Mouse (Mus musculus): ENCODE results near the gene Hnrnpc.

Gene Hnrnpc

DNA sequence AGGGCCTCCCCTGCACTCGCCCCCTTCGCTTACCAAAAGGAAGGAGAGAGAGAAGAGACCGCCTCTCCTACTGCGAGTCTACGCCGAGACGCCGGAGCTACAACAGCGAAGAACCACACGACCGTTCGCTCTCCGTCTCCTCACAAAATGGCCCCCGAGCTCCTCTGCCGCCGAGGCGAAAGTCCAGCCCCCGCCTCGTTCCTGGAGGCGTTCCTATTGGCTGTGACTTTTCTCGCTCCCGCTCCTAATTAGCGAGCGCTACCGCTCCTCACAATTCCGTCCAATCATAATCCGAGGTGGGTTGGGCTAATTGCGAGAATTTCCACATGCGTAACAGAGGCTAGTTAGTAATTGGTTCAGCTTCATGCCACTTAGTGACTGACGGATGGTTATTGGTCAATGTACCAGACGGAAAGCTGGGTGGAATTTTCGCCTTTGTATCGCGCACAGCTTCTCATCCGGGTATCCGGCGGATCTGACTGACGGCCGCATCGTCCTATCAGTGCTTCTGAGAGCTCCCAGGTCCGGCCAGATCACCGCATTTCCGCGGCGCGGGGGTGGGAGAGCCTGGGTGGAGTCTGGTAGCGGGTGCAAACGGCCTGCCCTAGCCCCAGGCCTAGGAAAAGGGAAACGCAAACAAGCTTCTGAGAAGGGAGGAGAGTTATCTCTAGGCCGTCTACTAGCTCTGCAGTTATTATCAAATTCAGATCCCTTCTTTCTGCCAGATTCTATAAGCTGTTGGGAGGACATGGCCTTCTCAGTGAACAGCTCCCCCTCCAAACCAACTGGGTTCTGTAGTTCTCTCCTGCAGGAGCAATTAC lies at the start of gene Hnrnpc:
Gene Hnrnpc, minus strand, starts transcription at position 173 of the 821 bp plus-strand sequence.
- in situ Hi-C loops (cut with MboI, MseI) = no loop called here

DNA sequence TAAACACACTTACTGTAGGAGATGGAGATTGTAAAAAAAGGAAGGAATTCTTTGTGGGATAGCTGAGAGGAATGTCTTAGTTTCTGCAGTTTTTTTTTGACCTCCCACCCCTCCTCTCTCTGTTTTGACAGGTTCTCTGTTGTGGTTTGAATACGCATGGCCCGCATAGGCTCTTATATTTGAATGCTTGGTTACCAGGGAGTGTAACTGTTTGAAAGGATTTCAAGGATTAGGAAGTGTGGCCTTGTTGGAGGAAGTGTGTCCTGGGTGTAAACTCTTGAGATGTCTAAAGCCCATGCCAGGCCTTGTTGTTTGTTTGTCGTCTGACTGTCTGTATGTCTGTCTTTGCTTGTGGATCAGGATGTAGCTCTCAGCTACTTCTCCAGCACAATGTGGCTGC lies 48.8 kb upstream of the Hnrnpc start:
- in situ Hi-C loops (cut with MboI, MseI) = no loop called here

DNA sequence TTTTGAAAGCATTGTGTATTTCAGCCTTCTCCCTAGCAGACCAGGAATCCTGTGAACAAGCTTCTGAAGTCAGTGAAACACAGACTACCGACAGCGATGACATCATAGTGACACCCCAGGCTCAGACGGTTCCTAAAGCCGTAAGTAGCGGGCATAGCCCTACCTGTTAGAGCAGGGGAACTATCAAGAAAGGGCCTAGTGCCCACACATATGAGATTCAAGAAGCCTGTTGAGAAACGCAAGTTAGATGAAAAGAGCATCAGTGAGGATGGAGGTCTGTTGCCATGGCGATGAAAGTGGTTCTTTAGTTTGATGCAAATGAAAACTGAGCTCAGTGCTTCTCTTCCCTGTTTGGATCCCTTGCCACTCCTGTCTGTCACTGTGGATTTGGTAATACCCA lies 48.4 kb upstream of the Hnrnpc start:
- in situ Hi-C loops (cut with MboI, MseI) = no loop called here

DNA sequence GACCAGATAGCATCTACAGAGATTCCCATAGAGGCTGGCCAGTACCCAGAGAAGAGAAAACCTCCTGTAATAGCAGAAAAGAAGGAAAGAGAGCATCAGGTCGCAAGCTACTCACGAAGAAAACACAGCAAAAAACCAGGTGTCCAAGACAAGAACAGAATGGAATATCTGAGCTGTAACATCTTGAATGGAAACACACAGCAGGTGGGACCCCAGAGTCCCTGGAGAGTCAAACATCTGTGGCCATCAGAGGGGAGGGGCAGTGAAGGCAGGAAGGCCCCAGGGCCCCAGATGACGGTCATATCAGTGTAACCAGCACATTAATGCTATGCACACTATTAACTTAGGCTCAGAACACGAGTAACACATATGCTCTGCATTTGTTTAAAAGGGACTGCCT lies 46.1 kb upstream of the Hnrnpc start:
- in situ Hi-C loops (cut with MboI, MseI) = loop anchor here (25.0 kb wide), 1 partner anchor 387 kb away; no protein-coding TSS in a partner anchor

DNA sequence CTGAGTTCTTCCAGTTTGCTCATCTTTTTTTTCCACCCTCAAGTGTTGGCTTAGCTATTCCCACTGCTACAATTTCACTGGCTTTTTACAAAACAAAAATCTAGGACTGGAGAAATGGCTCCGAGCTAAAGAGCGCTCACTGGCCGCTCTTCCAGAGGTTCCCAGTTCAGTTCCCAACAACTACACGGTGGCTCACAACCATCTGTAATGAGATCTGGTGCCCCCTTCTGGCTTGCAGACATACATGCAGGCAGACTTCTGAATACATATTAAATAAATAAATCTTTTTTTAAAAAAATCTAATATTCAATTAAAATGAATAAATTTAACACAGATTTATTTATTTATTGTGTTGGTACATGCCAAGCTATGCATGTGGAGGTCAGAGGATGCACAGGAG lies 42.7 kb upstream of the Hnrnpc start:
- in situ Hi-C loops (cut with MboI, MseI) = loop anchor here (25.0 kb wide), 1 partner anchor 391 kb away; no protein-coding TSS in a partner anchor

DNA sequence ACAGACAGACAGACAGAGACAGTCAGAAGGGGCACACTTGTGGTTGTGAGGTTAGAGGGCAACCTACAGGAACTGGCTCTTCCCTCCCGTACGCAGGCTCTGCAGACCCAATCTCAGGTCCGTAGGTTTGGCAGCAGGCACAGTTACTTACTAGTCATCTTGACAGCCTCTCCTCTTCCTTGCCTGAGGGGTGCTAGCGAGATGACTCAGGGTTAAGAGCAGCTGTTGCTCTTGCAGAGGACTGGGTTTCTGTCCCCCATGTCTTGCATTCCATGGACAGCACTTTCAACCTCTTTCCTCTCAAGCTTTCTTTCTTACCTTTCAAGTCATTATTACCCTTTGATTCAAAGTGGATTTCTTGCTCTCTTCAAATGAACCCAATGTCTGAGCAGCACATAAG lies 40.3 kb upstream of the Hnrnpc start:
- in situ Hi-C loops (cut with MboI, MseI) = loop anchor here (25.0 kb wide), 1 partner anchor 393 kb away; no protein-coding TSS in a partner anchor

DNA sequence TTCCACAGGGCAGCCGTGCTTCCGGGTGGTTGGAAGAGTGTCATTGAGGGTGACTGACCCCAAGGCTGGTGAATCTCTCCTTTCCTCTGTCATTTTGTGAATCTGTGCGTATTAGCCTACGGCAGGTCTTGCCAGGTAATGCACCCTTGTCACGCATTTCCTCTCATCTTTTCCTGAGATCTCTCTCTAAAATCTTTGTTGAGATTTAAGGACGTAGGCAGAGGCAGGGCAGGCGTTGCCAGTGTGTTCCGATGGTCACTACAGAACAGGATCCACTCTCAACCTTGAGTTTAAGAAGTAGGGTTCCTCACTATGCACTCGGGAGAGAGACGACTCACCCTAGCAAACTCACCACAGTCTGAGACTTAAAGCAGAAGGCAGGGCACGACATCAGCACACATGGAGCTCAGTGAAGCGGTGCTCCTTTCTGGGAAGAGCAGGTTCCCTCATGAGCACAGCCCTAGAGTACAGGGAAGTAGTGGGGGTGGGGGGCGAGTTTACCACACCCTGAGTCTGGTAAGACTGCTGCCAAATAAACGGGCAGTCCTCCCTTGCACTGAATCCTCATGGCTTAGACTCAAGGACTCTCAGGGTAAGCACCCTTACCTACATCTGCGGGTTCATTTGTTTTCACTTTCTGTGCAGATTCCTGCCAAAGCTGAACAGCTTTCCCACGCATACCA lies 37.8 kb upstream of the Hnrnpc start:
- in situ Hi-C loops (cut with MboI, MseI) = loop anchor here (25.0 kb wide), 1 partner anchor 396 kb away; no protein-coding TSS in a partner anchor

DNA sequence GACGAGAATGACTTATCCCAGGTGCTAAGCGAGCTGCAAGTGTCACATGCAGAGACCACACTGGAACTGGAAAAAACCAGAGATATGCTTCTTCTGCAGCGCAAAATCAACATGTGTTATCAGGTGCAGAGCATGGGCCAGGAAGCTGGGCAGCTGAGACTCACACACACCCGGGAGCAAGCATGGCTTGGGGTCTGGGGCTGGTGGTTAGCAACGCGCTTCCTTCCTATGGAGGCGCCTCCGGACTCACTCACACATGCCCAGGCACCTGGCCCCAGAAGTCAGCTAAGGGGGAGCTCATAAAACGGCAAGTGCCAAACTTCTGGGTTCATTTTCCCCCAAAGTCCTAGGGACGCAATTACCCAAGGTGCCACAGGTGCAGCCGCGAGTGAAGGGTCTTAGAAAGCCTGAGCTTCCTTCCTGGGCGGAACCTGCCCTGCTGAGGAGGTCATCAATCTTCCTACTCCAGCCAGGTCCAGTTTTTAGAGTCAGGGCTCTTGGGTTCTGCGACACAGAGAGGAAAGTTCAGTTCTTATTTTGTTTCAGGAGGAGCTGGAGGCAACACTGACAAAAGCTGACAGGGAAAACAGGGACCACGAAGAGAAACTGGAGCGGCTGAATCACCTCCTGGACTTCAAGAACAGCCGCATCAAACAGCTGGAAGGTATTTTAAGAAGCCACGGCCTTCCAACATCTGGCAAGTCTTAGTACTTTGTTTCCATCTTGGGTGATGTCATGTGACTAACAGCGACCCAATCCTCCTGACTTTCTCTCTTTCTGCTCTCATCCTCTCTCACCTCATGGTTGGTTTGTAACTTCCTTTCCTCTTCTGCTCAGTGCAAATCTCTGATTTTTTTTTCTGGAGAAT lies 37.0 kb upstream of the Hnrnpc start:
- in situ Hi-C loops (cut with MboI, MseI) = loop anchor here (25.0 kb wide), 1 partner anchor 396 kb away; no protein-coding TSS in a partner anchor

DNA sequence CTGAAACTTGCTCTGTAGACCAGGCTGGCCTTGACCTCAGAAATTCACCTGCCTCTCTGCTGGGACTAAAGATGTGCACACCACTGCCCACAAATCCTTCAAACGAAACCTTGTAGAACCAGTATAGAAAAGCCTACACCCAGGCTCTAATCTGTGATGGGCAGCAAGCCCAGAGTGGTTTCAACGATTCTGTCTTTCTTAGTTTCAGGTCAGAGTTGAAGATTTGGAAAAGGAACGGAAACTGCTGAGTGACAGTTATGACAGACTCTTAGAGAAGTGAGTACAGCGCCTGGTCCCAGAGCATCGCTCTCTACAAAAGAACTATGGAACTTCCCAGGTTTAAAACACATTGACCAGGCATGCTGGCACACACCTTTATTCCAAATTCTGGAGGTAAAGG lies 29.8 kb upstream of the Hnrnpc start:
- in situ Hi-C loops (cut with MboI, MseI) = loop anchor here (5.0 to 25.0 kb wide), 2 partner anchors 86 to 404 kb away; no protein-coding TSS in a partner anchor

DNA sequence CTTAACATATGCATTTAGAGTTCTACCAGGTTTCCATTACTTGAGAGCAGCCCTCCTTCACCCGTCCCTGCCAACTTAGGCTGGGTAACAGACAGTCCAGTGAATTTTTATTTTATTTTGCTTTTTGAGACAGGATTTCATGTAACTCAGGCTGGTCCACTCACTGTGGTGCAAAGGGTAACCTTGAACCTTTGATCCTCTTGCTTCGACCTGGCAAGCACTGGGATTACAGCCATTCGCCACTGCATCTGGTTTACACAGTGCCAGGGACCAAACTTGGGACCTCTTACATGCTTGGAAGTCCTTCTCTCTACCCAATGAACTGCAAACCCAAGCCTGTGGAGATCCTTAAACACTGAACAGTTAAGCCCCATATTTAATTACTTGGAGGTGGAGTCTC lies 20.8 kb upstream of the Hnrnpc start:
- in situ Hi-C loops (cut with MboI, MseI) = loop anchor here (25.0 kb wide), 1 partner anchor 413 kb away; no protein-coding TSS in a partner anchor

DNA sequence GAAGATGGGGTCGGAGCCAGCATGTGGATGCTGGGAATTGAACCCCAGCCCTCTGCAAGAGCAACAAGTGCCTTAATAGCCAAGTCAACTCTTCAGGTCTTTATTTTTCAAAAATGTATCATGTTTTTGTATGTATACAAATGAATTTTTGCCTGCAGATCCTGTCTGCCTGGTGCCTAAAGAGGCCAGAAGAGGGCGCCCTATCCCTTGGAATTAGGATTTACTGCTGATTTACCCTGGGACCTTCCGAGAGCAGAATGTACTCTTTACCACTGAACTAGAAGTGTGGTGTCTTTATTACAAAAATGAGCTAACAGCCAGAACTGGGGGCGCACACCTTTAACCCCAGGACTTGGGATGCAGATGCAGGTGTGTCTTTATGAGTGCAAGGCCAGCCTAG lies 20.1 kb upstream of the Hnrnpc start:
- in situ Hi-C loops (cut with MboI, MseI) = no loop called here

DNA sequence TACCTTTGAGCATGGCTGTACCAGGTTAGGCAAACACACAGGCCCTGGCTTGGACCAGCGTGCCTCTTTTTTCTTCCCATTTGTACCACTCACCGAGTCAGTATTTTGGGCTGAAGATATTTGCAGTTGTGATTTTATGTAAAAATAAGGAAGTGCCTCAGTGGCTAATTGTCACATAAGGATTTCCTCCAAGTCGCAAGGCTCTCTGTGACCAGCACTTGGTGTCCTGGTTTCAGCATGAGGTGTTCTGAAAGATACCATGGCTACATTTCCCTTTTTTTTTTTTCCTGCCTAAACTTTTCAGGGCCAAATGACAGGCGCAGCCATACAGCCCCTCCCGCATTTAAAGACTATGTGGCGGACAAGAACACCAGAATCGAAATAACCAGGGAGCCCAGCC lies 16.3 kb upstream of the Hnrnpc start:
- in situ Hi-C loops (cut with MboI, MseI) = no loop called here

DNA sequence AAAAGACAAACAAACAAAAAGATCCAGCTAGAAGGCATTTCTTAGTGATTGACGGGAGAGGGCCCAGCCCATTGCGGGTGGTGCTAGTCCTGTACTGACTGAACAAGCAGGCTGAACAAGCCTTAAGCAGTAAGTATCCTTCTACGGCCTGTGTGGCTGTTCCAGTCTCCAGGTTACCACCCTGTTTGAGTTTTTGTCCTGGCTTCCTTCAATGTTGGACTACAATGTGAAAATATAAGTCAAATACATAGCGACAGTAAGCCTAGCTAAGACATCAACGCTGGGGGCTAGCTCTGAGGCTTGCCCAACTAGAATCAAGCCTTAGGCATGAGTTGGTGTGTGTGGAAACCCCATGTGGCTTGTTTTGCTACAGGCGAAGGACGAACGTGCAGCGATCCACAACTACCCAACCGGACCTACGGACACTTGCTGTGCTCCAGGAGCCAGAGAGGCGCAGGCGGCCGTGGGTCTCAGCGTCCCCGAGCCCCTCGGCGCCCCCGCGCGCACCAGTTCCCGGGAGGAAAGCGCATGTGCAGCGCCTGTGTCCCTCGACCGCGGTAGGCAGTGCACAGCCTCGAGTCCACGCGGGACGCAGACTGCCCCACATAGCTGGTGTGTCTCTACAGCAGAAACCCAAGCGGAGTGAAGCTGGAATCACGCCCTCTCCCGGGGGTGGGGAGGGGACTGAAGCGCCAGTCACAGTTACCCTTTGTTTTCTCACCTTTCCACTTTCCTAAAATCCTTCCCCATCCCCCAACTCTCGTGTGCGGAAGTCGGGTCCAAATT lies 15.2 kb upstream of the Hnrnpc start:
- in situ Hi-C loops (cut with MboI, MseI) = no loop called here

DNA sequence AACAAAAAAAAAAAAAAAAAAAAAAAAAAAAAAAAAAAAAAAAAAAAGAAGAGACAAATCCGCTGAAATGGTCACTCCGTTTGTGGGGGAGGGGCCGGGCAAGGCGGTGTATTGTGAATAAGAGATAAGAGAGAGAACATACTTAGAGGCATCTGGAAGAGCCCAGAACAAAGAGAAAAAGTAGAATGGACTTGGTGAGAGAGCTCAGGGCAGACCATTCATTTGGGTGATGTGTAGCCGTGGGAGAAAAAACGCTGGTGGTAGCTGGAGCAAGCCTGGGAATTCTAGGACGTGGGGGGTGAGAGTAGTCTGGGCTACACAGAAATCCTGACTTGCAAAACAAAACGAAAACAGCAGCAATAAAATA lies 14.6 kb upstream of the Hnrnpc start:
- in situ Hi-C loops (cut with MboI, MseI) = no loop called here

DNA sequence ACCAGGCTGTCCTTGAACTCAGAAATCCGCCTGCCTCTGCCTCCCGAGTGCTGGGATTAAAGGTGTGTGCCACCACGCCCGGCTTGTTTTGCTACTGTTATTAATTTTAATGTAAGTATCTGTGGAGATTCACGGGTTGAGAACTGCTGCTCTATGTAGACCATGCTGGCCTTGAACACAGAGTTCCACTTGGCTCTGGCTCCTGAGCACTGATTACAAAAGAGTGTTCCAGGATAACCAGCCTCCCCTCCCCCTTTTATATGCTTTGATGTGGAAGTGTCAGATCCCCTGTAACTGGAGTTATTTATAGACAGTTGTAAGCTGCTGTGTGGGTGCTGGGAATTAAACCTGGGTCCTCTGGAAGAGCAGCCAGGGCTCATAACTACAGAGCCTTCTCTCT lies 13.4 kb upstream of the Hnrnpc start:
- in situ Hi-C loops (cut with MboI, MseI) = no loop called here

DNA sequence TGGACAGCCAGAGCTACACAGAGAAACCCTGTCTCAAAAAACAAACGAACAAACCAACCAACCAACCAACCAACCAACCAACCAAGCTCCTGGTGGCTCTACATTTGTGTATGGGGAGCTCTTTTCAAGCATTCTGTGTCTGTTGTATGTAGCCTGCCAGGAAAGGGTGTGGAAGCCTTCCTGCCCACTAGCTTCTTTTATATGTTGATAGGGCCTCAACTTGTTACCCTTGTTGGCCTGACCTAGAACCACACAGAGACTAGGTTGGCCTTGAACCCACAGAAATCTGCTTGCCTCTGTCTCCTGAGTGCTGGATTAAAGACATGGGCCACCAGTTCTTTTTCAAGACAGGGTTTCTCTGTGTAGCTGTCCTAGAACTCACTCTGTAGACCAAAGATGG lies 10.3 kb upstream of the Hnrnpc start:
- in situ Hi-C loops (cut with MboI, MseI) = no loop called here

DNA sequence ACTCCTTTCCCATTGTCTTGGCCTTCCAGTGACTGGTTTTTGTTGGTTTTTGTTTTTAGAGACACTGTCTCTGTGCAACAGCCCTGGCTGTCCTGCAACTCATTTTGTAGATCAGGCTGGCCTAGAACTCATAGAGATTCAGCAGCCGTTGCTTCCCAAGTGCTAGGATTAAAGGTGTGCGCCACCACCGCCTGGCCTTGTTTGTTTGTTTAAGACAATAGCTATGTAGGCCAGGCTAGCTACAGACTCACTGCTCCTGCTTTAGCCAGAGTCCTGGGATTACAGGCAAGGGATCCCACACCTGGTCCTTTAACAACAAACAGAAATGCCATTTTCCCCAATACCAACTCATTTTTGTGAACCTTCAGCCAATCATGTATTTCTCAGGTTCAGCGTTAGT lies 6.5 kb upstream of the Hnrnpc start, which contains the start of gene Rpgrip1:
Gene Rpgrip1, plus strand, starts transcription at position 359 of the 400 bp plus-strand sequence.
- in situ Hi-C loops (cut with MboI, MseI) = no loop called here

DNA sequence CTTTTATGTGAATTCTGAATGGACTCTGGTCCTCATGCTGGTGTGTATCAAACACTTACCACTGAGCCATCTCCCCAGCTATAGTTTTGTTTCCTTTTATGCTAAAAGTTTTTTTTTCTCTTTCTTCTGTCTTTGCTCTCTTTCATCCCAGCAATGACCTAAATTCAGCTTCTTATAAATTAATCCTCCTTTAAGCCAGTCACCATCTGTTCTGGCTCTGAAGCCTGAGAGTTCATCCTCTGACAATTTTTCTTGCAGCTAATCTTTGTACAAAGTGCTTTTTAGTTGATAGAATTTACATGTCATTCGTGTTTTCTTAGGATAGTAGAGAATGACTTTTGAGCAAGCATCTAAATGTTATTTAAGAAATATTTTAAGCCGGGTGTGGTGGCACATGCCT lies 4.2 kb upstream of the Hnrnpc start:
- in situ Hi-C loops (cut with MboI, MseI) = no loop called here

DNA sequence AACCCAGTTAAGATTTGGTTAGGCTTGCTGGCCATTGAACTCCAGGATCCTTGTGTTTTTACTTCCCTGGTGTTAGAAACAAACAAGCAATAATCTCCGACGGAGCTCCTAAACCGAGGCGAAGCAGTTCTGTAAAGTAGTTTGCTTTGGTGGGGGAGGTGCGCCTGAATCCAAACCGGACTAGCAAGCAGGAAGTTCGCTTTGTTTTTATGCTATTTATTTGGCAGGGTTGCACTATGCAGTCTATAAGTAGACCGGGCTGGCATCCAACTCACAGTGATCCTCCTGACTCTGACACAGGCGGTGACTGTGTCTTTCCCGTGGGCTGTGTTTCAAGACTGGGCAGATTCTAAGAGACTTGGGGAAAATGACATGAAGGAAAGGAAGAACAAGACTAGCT lies 2.9 kb upstream of the Hnrnpc start:
- in situ Hi-C loops (cut with MboI, MseI) = no loop called here

DNA sequence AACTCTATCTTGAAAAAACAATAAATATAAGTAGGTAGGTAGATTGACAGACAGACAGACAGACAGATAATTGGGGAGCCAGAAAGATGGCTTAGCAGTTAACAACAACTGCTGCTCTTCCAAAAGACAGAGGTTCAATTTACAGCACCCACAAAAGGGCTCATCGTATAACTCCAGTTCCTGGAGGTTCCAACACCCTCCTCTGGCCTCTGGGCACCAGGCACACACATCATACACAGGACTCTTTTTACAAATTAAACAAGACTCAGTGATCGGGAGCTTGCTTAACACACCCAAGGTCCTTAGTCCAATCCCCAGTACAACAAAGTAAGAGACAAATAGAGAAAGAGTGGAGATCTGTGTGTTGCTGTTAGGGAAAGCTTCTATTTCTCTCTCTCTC lies 1.5 kb upstream of the Hnrnpc start:
- in situ Hi-C loops (cut with MboI, MseI) = no loop called here

Measured in regulatory T cell (primary cell).